Mouse (Mus musculus): ENCODE measurements at regions not wholly inside any gene's neighbourhood (a gene's known extent, or its start where the extent isn't known, plus 50 kb on each side); places are given as distances from the start of the nearest gene placed in this dataset.
A peak's percentile ranks its signal among the peaks of the same experiment; 100 is the strongest.

DNA sequence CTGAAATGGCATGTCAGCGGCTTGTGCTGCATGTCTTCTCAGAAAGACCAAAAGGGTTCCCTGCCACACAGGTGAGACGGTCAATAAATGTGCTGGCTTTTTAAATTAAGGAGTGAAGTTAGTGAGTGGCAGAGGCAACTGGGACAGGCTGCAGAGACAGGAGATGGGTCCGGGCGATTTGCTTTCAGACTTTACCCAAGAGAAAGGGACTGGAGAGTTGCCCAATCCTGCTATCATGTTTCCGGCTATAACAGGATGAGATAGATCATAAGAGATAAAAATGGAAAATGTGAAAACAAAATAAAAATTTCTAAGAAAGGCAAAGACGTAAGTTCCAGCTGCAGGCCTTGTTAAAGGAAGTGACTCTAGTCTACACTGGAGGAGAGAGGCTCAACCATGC is 367.3 kb upstream of the Runx1 start:
- Histone ChIP-seq H3K9me3 (replicated peaks; ENCODE audit: control insufficient read depth, low read length) (no peaks in the 10 kb centered on the region), H3K27ac (ENCODE audit: low read length) (peak overlapping the region; percentile 33; the same call in 1 of the 2 replicates), H3K4me2 (ENCODE audit: low read depth, low read length) (no peak overlapping the region), H3K9ac (ENCODE audit: low read length) (no peak overlapping the region), H3K4me3 (ENCODE audit: low read length) (no peak overlapping the region), H3K4me1 (ENCODE audit: control insufficient read depth, insufficient read depth, low read length) (peaks cover 4% of the 10 kb centered on the region; the same call in 1 of the 2 replicates), H3K27me3 (ENCODE audit: control insufficient read depth, insufficient read depth, low read length) (no peaks in the 10 kb centered on the region; the same call in 1 of the 2 replicates), H3K36me3 (ENCODE audit: control insufficient read depth, insufficient read depth) (no peaks in the 10 kb centered on the region)
- no peak for ATAC-seq (replicated peaks; ENCODE audit: extremely low read depth, insufficient read depth, low FRiP score)
- WGBS: 70% methylated on average over 6 of the region's 6 CpGs

GRCm38 (mm10) chr16:93192651-93193173 is 366.8 kb upstream of the Runx1 start:
- Histone ChIP-seq H3K4me1 (ENCODE audit: control insufficient read depth, insufficient read depth, low read length) (peaks cover 4% of the 10 kb centered on the region; the same call in 1 of the 2 replicates), H3K27me3 (ENCODE audit: control insufficient read depth, insufficient read depth, low read length) (no peaks in the 10 kb centered on the region; the same call in 1 of the 2 replicates), H3K9ac (ENCODE audit: low read length) (no peak overlapping the region), H3K4me3 (ENCODE audit: low read length) (no peak overlapping the region), H3K27ac (ENCODE audit: low read length) (peak overlapping the region; percentile 58), H3K36me3 (ENCODE audit: control insufficient read depth, insufficient read depth) (no peaks in the 10 kb centered on the region), H3K9me3 (replicated peaks; ENCODE audit: control insufficient read depth, low read length) (no peaks in the 10 kb centered on the region), H3K4me2 (ENCODE audit: low read depth, low read length) (no peak overlapping the region)
- no peak for ATAC-seq (replicated peaks; ENCODE audit: extremely low read depth, insufficient read depth, low FRiP score)
- 71% methylated on average over 9 of the region's 9 CpGs for WGBS

DNA sequence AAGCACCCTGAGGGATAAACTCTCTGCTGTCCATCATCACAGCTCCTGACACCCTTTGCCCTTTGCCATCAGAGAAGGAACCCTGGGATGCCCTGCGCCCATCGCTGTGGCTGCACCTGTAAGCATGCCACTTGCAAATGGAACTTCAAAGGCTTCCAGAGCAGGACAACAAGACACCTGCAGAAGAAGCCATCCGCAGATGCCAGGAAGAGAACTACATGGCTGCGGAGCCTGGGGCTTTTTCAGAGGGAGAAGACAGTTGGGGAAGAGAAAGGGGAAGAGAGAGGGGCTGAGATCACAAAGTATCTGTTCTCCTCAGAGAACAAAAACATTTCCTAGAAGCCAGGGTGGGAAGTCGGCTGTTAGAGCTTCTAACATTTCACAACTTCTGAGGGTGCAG is 365.2 kb upstream of the Runx1 start:
- 67% methylated on average over 5 of the region's 5 CpGs for WGBS

GRCm38 (mm10) chr16:93190301-93190700 is 364.4 kb upstream of the Runx1 start:
- H3K4me2 ChIP-seq (ENCODE audit: low read depth, low read length): no peak overlapping the region
- H3K27me3 ChIP-seq (ENCODE audit: control insufficient read depth, insufficient read depth, low read length): no peaks in the 10 kb centered on the region
- peaks cover 4% of the 10 kb centered on the region; the same call in 1 of the 2 replicates for H3K4me1 ChIP-seq (ENCODE audit: control insufficient read depth, insufficient read depth, low read length)
- no peak overlapping the region for H3K4me3 ChIP-seq (ENCODE audit: low read length)
- 58% methylated on average over 3 of the region's 3 CpGs for WGBS
- no peak overlapping the region for H3K9ac ChIP-seq (ENCODE audit: low read length)
- H3K36me3 ChIP-seq (ENCODE audit: control insufficient read depth, insufficient read depth): no peaks in the 10 kb centered on the region
- no peaks in the 10 kb centered on the region for H3K9me3 ChIP-seq (replicated peaks; ENCODE audit: control insufficient read depth, low read length)
- H3K27ac ChIP-seq (ENCODE audit: low read length): peak overlapping the region; percentile 25; the same call in 1 of the 2 replicates
- no peak for ATAC-seq (replicated peaks; ENCODE audit: extremely low read depth, insufficient read depth, low FRiP score)

More for the DNA sequence above, 365.2 kb upstream of the Runx1 start:
- no peaks in the 10 kb centered on the region for H3K27me3 ChIP-seq (ENCODE audit: control insufficient read depth, insufficient read depth, low read length)
- peak; percentile 59; the same call in 1 of the 2 replicates for ATAC-seq (replicated peaks; ENCODE audit: extremely low read depth, insufficient read depth, low FRiP score)
- no peak overlapping the region for H3K4me3 ChIP-seq (ENCODE audit: low read length)
- no peak overlapping the region for H3K4me2 ChIP-seq (ENCODE audit: low read depth, low read length)
- H3K4me1 ChIP-seq (ENCODE audit: control insufficient read depth, insufficient read depth, low read length): peaks cover 4% of the 10 kb centered on the region; the same call in 1 of the 2 replicates
- H3K27ac ChIP-seq (ENCODE audit: low read length): no peak overlapping the region
- H3K9me3 ChIP-seq (replicated peaks; ENCODE audit: control insufficient read depth, low read length): no peaks in the 10 kb centered on the region
- no peak overlapping the region for H3K9ac ChIP-seq (ENCODE audit: low read length)
- H3K36me3 ChIP-seq (ENCODE audit: control insufficient read depth, insufficient read depth): no peaks in the 10 kb centered on the region

DNA sequence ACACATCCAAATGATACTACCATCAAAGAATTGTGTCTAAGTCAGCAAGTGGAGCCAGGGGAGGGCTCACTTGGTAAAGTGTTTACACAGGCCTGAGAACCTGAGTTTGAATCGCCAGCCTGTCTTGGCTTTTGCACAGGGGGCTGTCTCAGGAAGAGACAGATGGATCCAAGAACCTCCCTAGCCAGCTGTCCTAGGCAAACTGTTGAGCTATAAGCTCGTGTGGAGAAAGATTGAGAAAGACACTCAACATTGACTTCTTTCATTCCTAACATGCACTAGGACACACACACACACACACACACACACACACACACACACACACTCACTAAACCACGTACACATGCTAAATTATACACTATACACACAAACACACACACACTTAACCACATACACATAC is 363.9 kb upstream of the Runx1 start:
- no peak for ATAC-seq (replicated peaks; ENCODE audit: extremely low read depth, insufficient read depth, low FRiP score)
- H3K27ac ChIP-seq (ENCODE audit: low read length): no peak overlapping the region; the same call in 1 of the 2 replicates
- no peak overlapping the region for H3K4me2 ChIP-seq (ENCODE audit: low read depth, low read length)
- H3K4me3 ChIP-seq (ENCODE audit: low read length): no peak overlapping the region
- no peaks in the 10 kb centered on the region for H3K27me3 ChIP-seq (ENCODE audit: control insufficient read depth, insufficient read depth, low read length)
- H3K9ac ChIP-seq (ENCODE audit: low read length): no peak overlapping the region
- no peaks in the 10 kb centered on the region for H3K36me3 ChIP-seq (ENCODE audit: control insufficient read depth, insufficient read depth)
- WGBS: 43% methylated on average over 3 of the region's 3 CpGs
- H3K9me3 ChIP-seq (replicated peaks; ENCODE audit: control insufficient read depth, low read length): no peaks in the 10 kb centered on the region
- peaks cover 4% of the 10 kb centered on the region; the same call in 1 of the 2 replicates for H3K4me1 ChIP-seq (ENCODE audit: control insufficient read depth, insufficient read depth, low read length)

- WGBS: 79% methylated on average over 5 of the region's 5 CpGs
- no peaks in the 10 kb centered on the region for H3K36me3 ChIP-seq (ENCODE audit: control insufficient read depth, insufficient read depth)
- H3K27ac ChIP-seq (ENCODE audit: low read length): no peak overlapping the region; the same call in 1 of the 2 replicates
- H3K27me3 ChIP-seq (ENCODE audit: control insufficient read depth, insufficient read depth, low read length): no peaks in the 10 kb centered on the region
- ATAC-seq (replicated peaks; ENCODE audit: extremely low read depth, insufficient read depth, low FRiP score): no peak
- H3K4me1 ChIP-seq (ENCODE audit: control insufficient read depth, insufficient read depth, low read length): peaks cover 4% of the 10 kb centered on the region; the same call in 1 of the 2 replicates
- no peak overlapping the region for H3K4me2 ChIP-seq (ENCODE audit: low read depth, low read length)
- no peak overlapping the region for H3K4me3 ChIP-seq (ENCODE audit: low read length)
- no peak overlapping the region for H3K9ac ChIP-seq (ENCODE audit: low read length)
- H3K9me3 ChIP-seq (replicated peaks; ENCODE audit: control insufficient read depth, low read length): no peaks in the 10 kb centered on the region
Measured at GRCm38 (mm10) chr16:93189412-93189811, 363.5 kb upstream of the Runx1 start.

- ATAC-seq (replicated peaks; ENCODE audit: extremely low read depth, insufficient read depth, low FRiP score): no peak
- no peak overlapping the region for H3K9ac ChIP-seq (ENCODE audit: low read length)
- H3K36me3 ChIP-seq (ENCODE audit: control insufficient read depth, insufficient read depth): no peaks in the 10 kb centered on the region
- no peak overlapping the region for H3K4me3 ChIP-seq (ENCODE audit: low read length)
- H3K27me3 ChIP-seq (ENCODE audit: control insufficient read depth, insufficient read depth, low read length): no peaks in the 10 kb centered on the region
- no peaks in the 10 kb centered on the region for H3K4me1 ChIP-seq (ENCODE audit: control insufficient read depth, insufficient read depth, low read length)
- H3K4me2 ChIP-seq (ENCODE audit: low read depth, low read length): no peak overlapping the region
- WGBS: 81% methylated on average over 4 of the region's 4 CpGs
- no peak overlapping the region for H3K27ac ChIP-seq (ENCODE audit: low read length)
- H3K9me3 ChIP-seq (replicated peaks; ENCODE audit: control insufficient read depth, low read length): no peaks in the 10 kb centered on the region
Measured at GRCm38 (mm10) chr16:93186554-93186953, 360.6 kb upstream of the Runx1 start.

DNA sequence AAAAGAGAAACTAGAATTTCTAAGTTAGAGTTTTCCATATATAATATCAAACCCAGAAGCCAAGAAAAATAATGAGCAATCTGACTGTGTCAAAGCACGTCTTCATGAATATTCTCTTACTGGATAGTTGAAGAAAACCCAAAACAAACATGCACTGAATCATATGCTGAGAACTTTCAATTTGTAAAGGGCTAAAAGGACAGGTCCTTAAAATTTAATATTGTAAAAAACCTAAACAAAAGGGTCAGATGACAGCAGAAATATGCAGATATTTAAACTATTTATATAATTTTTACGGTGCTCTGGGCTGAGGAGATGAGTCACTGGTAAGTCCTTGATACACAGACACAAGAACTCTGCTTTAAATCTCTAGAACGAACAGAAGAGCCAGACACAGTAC is 356.7 kb upstream of the Runx1 start:
- H3K4me1 ChIP-seq (ENCODE audit: control insufficient read depth, insufficient read depth, low read length): no peaks in the 10 kb centered on the region
- no peaks in the 10 kb centered on the region for H3K9me3 ChIP-seq (replicated peaks; ENCODE audit: control insufficient read depth, low read length)
- no peak overlapping the region for H3K4me3 ChIP-seq (ENCODE audit: low read length)
- no peak for ATAC-seq (replicated peaks; ENCODE audit: extremely low read depth, insufficient read depth, low FRiP score)
- H3K27ac ChIP-seq (ENCODE audit: low read length): no peak overlapping the region
- 65% methylated on average over 3 of the region's 3 CpGs for WGBS
- H3K27me3 ChIP-seq (ENCODE audit: control insufficient read depth, insufficient read depth, low read length): no peaks in the 10 kb centered on the region
- H3K36me3 ChIP-seq (ENCODE audit: control insufficient read depth, insufficient read depth): no peaks in the 10 kb centered on the region
- H3K4me2 ChIP-seq (ENCODE audit: low read depth, low read length): no peak overlapping the region
- H3K9ac ChIP-seq (ENCODE audit: low read length): no peak overlapping the region

GRCm38 (mm10) chr16:93181497-93181896 is 355.5 kb upstream of the Runx1 start:
- Histone ChIP-seq H3K4me1 (ENCODE audit: control insufficient read depth, insufficient read depth, low read length) (no peaks in the 10 kb centered on the region), H3K4me3 (ENCODE audit: low read length) (no peak overlapping the region), H3K27me3 (ENCODE audit: control insufficient read depth, insufficient read depth, low read length) (no peaks in the 10 kb centered on the region), H3K4me2 (ENCODE audit: low read depth, low read length) (no peak overlapping the region), H3K36me3 (ENCODE audit: control insufficient read depth, insufficient read depth) (no peaks in the 10 kb centered on the region), H3K9me3 (replicated peaks; ENCODE audit: control insufficient read depth, low read length) (no peaks in the 10 kb centered on the region), H3K9ac (ENCODE audit: low read length) (no peak overlapping the region), H3K27ac (ENCODE audit: low read length) (no peak overlapping the region)
- WGBS: 90% methylated on average over 8 of the region's 8 CpGs
- no peak for ATAC-seq (replicated peaks; ENCODE audit: extremely low read depth, insufficient read depth, low FRiP score)
